Mouse (Mus musculus): ENCODE measurements at regions not wholly inside any gene's neighbourhood (a gene's known extent, or its start where the extent isn't known, plus 50 kb on each side); places are given as distances from the start of the nearest gene placed in this dataset.

DNA sequence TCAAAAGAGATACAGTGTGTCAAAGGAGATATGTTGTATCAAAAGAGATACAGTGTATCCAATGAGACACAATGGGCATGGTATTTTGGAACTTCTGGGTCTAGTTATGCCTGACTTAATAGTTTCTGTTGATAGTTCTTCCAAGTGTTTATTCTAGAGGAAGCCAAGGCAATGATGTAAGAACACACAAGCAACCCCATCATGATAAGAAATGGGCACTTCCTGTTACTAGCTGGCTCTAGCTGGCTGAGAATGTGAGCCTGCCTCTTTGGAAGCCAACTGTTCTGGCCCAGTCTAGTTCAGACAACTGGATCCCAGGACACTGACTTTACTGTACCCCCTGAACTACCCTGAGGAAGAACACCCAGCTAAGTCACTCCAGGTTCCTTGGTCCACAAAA, 102.7 kb upstream of the Rxfp2 start:
- H3K4me3 ChIP-seq (ENCODE audit: low read length) = no peak overlapping the region
- no peak overlapping the region for H3K4me2 ChIP-seq (ENCODE audit: low read depth, low read length)
- 0 out of 2 replicates have a peak, but pooled peaks cover 2% of the 10 kb centered on the region for H3K9me3 ChIP-seq (replicated peaks; ENCODE audit: control insufficient read depth, low read length)
- no peaks in the 10 kb centered on the region for H3K36me3 ChIP-seq (ENCODE audit: control insufficient read depth, insufficient read depth)
- no peaks in the 10 kb centered on the region for H3K27me3 ChIP-seq (ENCODE audit: control insufficient read depth, insufficient read depth, low read length)
- H3K9ac ChIP-seq (ENCODE audit: low read length) = no peak overlapping the region
- no peak overlapping the region for H3K27ac ChIP-seq (ENCODE audit: low read length)
- no peak for ATAC-seq (replicated peaks; ENCODE audit: extremely low read depth, insufficient read depth, low FRiP score)
- H3K4me1 ChIP-seq (ENCODE audit: control insufficient read depth, insufficient read depth, low read length) = no peaks in the 10 kb centered on the region

DNA sequence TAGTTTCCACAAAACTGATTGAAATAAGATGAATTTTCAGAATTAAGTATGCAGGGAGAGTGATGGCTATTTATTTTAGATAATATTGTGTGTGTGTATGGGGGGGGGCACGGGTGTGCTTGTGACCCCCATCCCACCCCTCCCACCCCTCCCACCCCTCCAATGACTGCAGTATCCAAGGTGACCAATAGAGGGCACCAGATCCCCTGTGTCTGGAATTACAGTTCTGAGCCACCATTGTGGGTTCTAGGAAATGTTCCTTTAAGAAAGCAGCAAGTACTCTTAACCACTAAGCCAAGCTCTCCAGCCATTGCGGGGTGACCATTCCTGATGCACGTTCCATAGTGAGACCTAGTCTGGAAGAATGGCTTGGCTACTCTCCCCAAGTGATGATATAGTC, 101.1 kb upstream of the Rxfp2 start:
- WGBS = 28% methylated on average over 3 of the region's 3 CpGs
- no peak for ATAC-seq (replicated peaks; ENCODE audit: extremely low read depth, insufficient read depth, low FRiP score)
- H3K4me1 ChIP-seq (ENCODE audit: control insufficient read depth, insufficient read depth, low read length) = no peaks in the 10 kb centered on the region

GRCm38 (mm10) chr5:149919097-149919496, 99.4 kb upstream of the Rxfp2 start:
- no peaks in the 10 kb centered on the region for H3K9me3 ChIP-seq (replicated peaks; ENCODE audit: control insufficient read depth, low read length)
- WGBS = 61% methylated on average over 4 of the region's 4 CpGs
- H3K36me3 ChIP-seq (ENCODE audit: control insufficient read depth, insufficient read depth) = no peaks in the 10 kb centered on the region
- H3K4me3 ChIP-seq (ENCODE audit: low read length) = no peak overlapping the region
- H3K4me1 ChIP-seq (ENCODE audit: control insufficient read depth, insufficient read depth, low read length) = no peaks in the 10 kb centered on the region
- H3K27me3 ChIP-seq (ENCODE audit: control insufficient read depth, insufficient read depth, low read length) = no peaks in the 10 kb centered on the region
- H3K4me2 ChIP-seq (ENCODE audit: low read depth, low read length) = no peak overlapping the region
- H3K9ac ChIP-seq (ENCODE audit: low read length) = no peak overlapping the region
- no peak overlapping the region for H3K27ac ChIP-seq (ENCODE audit: low read length)
- ATAC-seq (replicated peaks; ENCODE audit: extremely low read depth, insufficient read depth, low FRiP score) = no peak

More for the DNA sequence above, 101.1 kb upstream of the Rxfp2 start:
- no peaks in the 10 kb centered on the region for H3K9me3 ChIP-seq (replicated peaks; ENCODE audit: control insufficient read depth, low read length)
- H3K9ac ChIP-seq (ENCODE audit: low read length) = no peak overlapping the region
- no peak overlapping the region for H3K4me2 ChIP-seq (ENCODE audit: low read depth, low read length)
- no peaks in the 10 kb centered on the region for H3K27me3 ChIP-seq (ENCODE audit: control insufficient read depth, insufficient read depth, low read length)
- H3K4me3 ChIP-seq (ENCODE audit: low read length) = no peak overlapping the region
- no peaks in the 10 kb centered on the region for H3K36me3 ChIP-seq (ENCODE audit: control insufficient read depth, insufficient read depth)
- no peak overlapping the region for H3K27ac ChIP-seq (ENCODE audit: low read length)

- WGBS = 81% methylated on average over 4 of the region's 4 CpGs
- Histone ChIP-seq H3K27me3 (ENCODE audit: control insufficient read depth, insufficient read depth, low read length) (no peaks in the 10 kb centered on the region), H3K36me3 (ENCODE audit: control insufficient read depth, insufficient read depth) (no peaks in the 10 kb centered on the region), H3K4me1 (ENCODE audit: control insufficient read depth, insufficient read depth, low read length) (no peaks in the 10 kb centered on the region), H3K4me2 (ENCODE audit: low read depth, low read length) (no peak overlapping the region), H3K9ac (ENCODE audit: low read length) (no peak overlapping the region), H3K9me3 (replicated peaks; ENCODE audit: control insufficient read depth, low read length) (no peaks in the 10 kb centered on the region), H3K27ac (ENCODE audit: low read length) (no peak overlapping the region), H3K4me3 (ENCODE audit: low read length) (no peak overlapping the region)
- no peak for ATAC-seq (replicated peaks; ENCODE audit: extremely low read depth, insufficient read depth, low FRiP score)
Measured at GRCm38 (mm10) chr5:149920326-149920725, 98.1 kb upstream of the Rxfp2 start.

DNA sequence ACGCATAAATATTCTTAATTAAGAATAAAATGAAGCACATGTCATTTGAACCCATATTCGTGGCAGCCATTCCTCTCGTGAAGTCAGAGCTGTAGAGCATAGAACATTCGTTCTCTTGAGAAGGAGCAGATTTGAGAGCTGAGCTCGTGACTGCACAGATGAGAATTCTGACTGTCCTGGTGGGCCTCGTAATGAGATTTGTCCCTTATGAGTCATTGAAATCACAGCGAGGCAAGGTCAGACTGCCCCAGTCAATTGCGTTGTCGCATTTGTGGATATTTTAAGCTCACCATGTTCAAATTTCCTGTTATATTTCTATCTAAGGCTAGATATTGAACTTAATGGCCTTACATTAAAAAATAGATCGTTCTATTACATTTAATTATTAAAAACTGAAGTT, 94.0 kb upstream of the Rxfp2 start:
- Histone ChIP-seq H3K27me3 (ENCODE audit: control insufficient read depth, insufficient read depth, low read length) (no peaks in the 10 kb centered on the region), H3K36me3 (ENCODE audit: control insufficient read depth, insufficient read depth) (no peaks in the 10 kb centered on the region), H3K4me1 (ENCODE audit: control insufficient read depth, insufficient read depth, low read length) (no peaks in the 10 kb centered on the region), H3K27ac (ENCODE audit: low read length) (no peak overlapping the region), H3K9ac (ENCODE audit: low read length) (no peak overlapping the region), H3K4me3 (ENCODE audit: low read length) (no peak overlapping the region), H3K9me3 (replicated peaks; ENCODE audit: control insufficient read depth, low read length) (no peaks in the 10 kb centered on the region), H3K4me2 (ENCODE audit: low read depth, low read length) (no peak overlapping the region)
- WGBS = 72% methylated on average over 10 of the region's 10 CpGs
- no peak for ATAC-seq (replicated peaks; ENCODE audit: extremely low read depth, insufficient read depth, low FRiP score)

DNA sequence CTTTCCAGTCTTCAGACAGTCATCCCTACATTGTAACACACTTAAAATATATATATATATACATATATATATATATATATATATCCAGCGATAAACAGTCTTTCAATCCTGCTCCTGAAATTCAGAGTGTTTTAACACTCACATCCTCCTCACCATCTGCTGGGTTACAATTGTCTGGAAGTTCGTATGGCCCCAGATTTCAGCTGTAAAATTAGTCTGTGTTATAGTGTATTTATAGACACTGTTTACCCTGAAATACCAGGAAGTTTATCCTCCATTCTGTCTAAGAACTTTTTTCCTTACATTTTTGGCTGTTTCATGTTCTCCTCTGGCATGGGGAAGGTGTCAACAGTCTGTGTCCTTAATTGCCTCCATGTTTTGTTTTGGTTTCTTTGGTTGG, 91.7 kb upstream of the Rxfp2 start:
- no peaks in the 10 kb centered on the region for H3K36me3 ChIP-seq (ENCODE audit: control insufficient read depth, insufficient read depth)
- no peak overlapping the region for H3K4me2 ChIP-seq (ENCODE audit: low read depth, low read length)
- H3K9ac ChIP-seq (ENCODE audit: low read length) = no peak overlapping the region
- H3K27ac ChIP-seq (ENCODE audit: low read length) = no peak overlapping the region
- H3K4me1 ChIP-seq (ENCODE audit: control insufficient read depth, insufficient read depth, low read length) = no peaks in the 10 kb centered on the region
- no peaks in the 10 kb centered on the region for H3K27me3 ChIP-seq (ENCODE audit: control insufficient read depth, insufficient read depth, low read length)
- ATAC-seq (replicated peaks; ENCODE audit: extremely low read depth, insufficient read depth, low FRiP score) = no peak
- H3K4me3 ChIP-seq (ENCODE audit: low read length) = no peak overlapping the region
- WGBS = 71% methylated on average over 2 of the region's 2 CpGs
- no peaks in the 10 kb centered on the region for H3K9me3 ChIP-seq (replicated peaks; ENCODE audit: control insufficient read depth, low read length)

DNA sequence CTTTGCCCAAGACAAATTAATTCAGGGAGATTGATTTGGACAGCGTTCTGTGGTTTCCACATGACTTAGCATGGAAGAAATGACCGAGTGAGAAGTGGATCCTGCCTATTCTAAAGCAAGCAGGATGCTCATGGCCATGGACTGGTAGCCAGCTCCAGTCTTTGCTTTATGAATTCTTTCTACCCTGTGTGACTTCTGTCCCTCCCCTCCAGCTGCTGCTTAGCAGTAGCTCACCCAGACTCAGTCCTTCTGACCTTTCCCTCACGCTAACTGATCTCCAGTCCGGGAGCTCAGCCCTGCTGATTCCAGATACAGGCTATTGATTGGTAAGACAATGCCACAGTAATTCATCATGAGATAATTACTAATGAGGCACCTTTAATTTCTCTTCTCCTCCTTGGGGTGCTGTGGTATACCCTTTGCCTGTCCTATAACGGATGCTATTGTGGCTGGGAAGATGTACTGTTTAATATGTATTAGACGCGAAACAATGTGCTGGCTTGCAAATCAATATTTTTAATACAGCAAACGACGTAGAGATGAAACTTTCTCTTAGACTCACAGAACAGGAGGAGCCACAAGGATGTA, 86.8 kb upstream of the Rxfp2 start:
- H3K27ac ChIP-seq (ENCODE audit: low read length) = no peak overlapping the region
- H3K27me3 ChIP-seq (ENCODE audit: control insufficient read depth, insufficient read depth, low read length) = no peaks in the 10 kb centered on the region
- H3K4me1 ChIP-seq (ENCODE audit: control insufficient read depth, insufficient read depth, low read length) = no peaks in the 10 kb centered on the region
- no peak overlapping the region for H3K4me2 ChIP-seq (ENCODE audit: low read depth, low read length)
- H3K4me3 ChIP-seq (ENCODE audit: low read length) = no peak overlapping the region
- H3K36me3 ChIP-seq (ENCODE audit: control insufficient read depth, insufficient read depth) = no peaks in the 10 kb centered on the region
- no peak overlapping the region for H3K9ac ChIP-seq (ENCODE audit: low read length)
- no peaks in the 10 kb centered on the region for H3K9me3 ChIP-seq (replicated peaks; ENCODE audit: control insufficient read depth, low read length)
- ATAC-seq (replicated peaks; ENCODE audit: extremely low read depth, insufficient read depth, low FRiP score) = no peak
- whole genome bisulfite sequencing = 81% methylated on average over 9 of the region's 9 CpGs

- no peak overlapping the region for H3K9ac ChIP-seq (ENCODE audit: low read length)
- no peak overlapping the region for H3K27ac ChIP-seq (ENCODE audit: low read length)
- H3K4me2 ChIP-seq (ENCODE audit: low read depth, low read length) = no peak overlapping the region
- H3K36me3 ChIP-seq (ENCODE audit: control insufficient read depth, insufficient read depth) = no peaks in the 10 kb centered on the region
- H3K9me3 ChIP-seq (replicated peaks; ENCODE audit: control insufficient read depth, low read length) = no peaks in the 10 kb centered on the region
- no peak for ATAC-seq (replicated peaks; ENCODE audit: extremely low read depth, insufficient read depth, low FRiP score)
- no peaks in the 10 kb centered on the region for H3K4me1 ChIP-seq (ENCODE audit: control insufficient read depth, insufficient read depth, low read length)
- no peak overlapping the region for H3K4me3 ChIP-seq (ENCODE audit: low read length)
- WGBS = 65% methylated on average over 4 of the region's 4 CpGs
- no peaks in the 10 kb centered on the region for H3K27me3 ChIP-seq (ENCODE audit: control insufficient read depth, insufficient read depth, low read length)
Measured at GRCm38 (mm10) chr5:149932220-149932619, 86.3 kb upstream of the Rxfp2 start.

GRCm38 (mm10) chr5:149945651-149946050, 72.8 kb upstream of the Rxfp2 start:
- Histone ChIP-seq H3K4me2 (ENCODE audit: low read depth, low read length) (no peak overlapping the region), H3K9ac (ENCODE audit: low read length) (no peak overlapping the region), H3K4me3 (ENCODE audit: low read length) (no peak overlapping the region), H3K4me1 (ENCODE audit: control insufficient read depth, insufficient read depth, low read length) (no peaks in the 10 kb centered on the region), H3K36me3 (ENCODE audit: control insufficient read depth, insufficient read depth) (no peaks in the 10 kb centered on the region), H3K9me3 (replicated peaks; ENCODE audit: control insufficient read depth, low read length) (peaks cover 3% of the 10 kb centered on the region; the same call in 1 of the 2 replicates), H3K27ac (ENCODE audit: low read length) (no peak overlapping the region), H3K27me3 (ENCODE audit: control insufficient read depth, insufficient read depth, low read length) (no peaks in the 10 kb centered on the region)
- no peak for ATAC-seq (replicated peaks; ENCODE audit: extremely low read depth, insufficient read depth, low FRiP score)

DNA sequence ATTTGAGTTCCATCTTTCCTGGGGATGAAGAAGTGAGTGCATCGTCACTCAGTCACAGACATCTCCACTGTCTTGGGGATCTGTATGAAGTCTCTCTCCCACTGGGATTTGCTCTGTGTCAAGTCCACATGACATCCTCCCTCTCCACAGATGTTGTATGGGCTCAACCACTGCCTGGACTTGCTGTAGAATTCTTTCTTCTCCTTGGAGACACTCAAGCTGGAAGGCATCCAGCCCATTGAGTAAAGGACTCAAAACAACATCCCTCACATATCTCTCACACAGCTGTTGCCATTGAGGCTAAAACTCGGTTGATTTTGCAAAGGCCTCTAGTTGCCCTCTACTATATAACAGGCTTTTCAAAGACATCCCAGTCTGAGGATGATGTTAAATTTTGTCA, 71.0 kb upstream of the Rxfp2 start:
- WGBS = 61% methylated on average over 2 of the region's 2 CpGs
- no peaks in the 10 kb centered on the region for H3K36me3 ChIP-seq (ENCODE audit: control insufficient read depth, insufficient read depth)
- no peak overlapping the region for H3K9ac ChIP-seq (ENCODE audit: low read length)
- H3K4me2 ChIP-seq (ENCODE audit: low read depth, low read length) = no peak overlapping the region
- no peak for ATAC-seq (replicated peaks; ENCODE audit: extremely low read depth, insufficient read depth, low FRiP score)
- H3K4me1 ChIP-seq (ENCODE audit: control insufficient read depth, insufficient read depth, low read length) = no peaks in the 10 kb centered on the region
- no peaks in the 10 kb centered on the region for H3K9me3 ChIP-seq (replicated peaks; ENCODE audit: control insufficient read depth, low read length)
- H3K4me3 ChIP-seq (ENCODE audit: low read length) = no peak overlapping the region
- H3K27ac ChIP-seq (ENCODE audit: low read length) = no peak overlapping the region
- no peaks in the 10 kb centered on the region for H3K27me3 ChIP-seq (ENCODE audit: control insufficient read depth, insufficient read depth, low read length)
